Mouse (Mus musculus) splenic B cell, adult 2 months (primary cell): Measurements from ENCODE around the gene Psmb11.

Experiments used
- DNase-seq: peaks from one replicate; pipeline ENCODE4 v3.0.0-alpha.2; 2011; ENCODE audit warnings: low read depth, low spot score
- H3K27me3 ChIP-seq: 2 replicates; pipeline ENCODE4 v1.6.1; 2012; ENCODE audit warnings: mild to moderate bottlenecking, low read length, moderate library complexity, mixed read lengths; ENCODE audit not compliant: control insufficient read depth, poor library complexity, insufficient read depth, severe bottlenecking
- H3K36me3 ChIP-seq: 2 replicates; pipeline ENCODE4 v1.6.1; 2012; ENCODE audit warnings: mild to moderate bottlenecking, low read length, moderate library complexity, mixed read lengths; ENCODE audit not compliant: control insufficient read depth, poor library complexity, insufficient read depth, severe bottlenecking

Gene Psmb11

GRCm38 (mm10) chr14:54621133-54621532 is at the start of gene Psmb11:
TSS of gene Psmb11 (plus strand) at chr14:54621433.
- H3K36me3 ChIP-seq: no peaks in the 10 kb centered on the region
- no peak for DNase-seq
- H3K27me3 ChIP-seq: no peaks in the 10 kb centered on the region

GRCm38 (mm10) chr14:54572122-54572521 is 49.1 kb upstream of the Psmb11 start:
- DNase-seq: no peak
- H3K27me3 ChIP-seq: peaks cover 2% of the 10 kb centered on the region; the same call in 1 of the 2 replicates
- no peaks in the 10 kb centered on the region for H3K36me3 ChIP-seq

GRCm38 (mm10) chr14:54572790-54573736 is 48.2 kb upstream of the Psmb11 start:
- no peak for DNase-seq
- H3K27me3 ChIP-seq: peaks cover 2% of the 10 kb centered on the region; the same call in 1 of the 2 replicates

GRCm38 (mm10) chr14:54574253-54574652 is 47.0 kb upstream of the Psmb11 start:
- Histone ChIP-seq H3K27me3 (peaks cover 2% of the 10 kb centered on the region; the same call in 1 of the 2 replicates), H3K36me3 (no peaks in the 10 kb centered on the region)
- DNase-seq: no peak

More at GRCm38 (mm10) chr14:54572790-54573736, 48.2 kb upstream of the Psmb11 start:
- H3K36me3 ChIP-seq: no peaks in the 10 kb centered on the region

GRCm38 (mm10) chr14:54575031-54575430 is 46.2 kb upstream of the Psmb11 start:
- DNase-seq: no peak
- Histone ChIP-seq H3K27me3 (peaks cover 2% of the 10 kb centered on the region; the same call in 1 of the 2 replicates), H3K36me3 (no peaks in the 10 kb centered on the region)

- peaks cover 2% of the 10 kb centered on the region; the same call in 1 of the 2 replicates for H3K27me3 ChIP-seq
- peak; percentile 6 for DNase-seq
- no peaks in the 10 kb centered on the region for H3K36me3 ChIP-seq
These were observed 45.6 kb upstream of the Psmb11 start for GRCm38 (mm10) chr14:54575631-54576030.

- Histone ChIP-seq H3K27me3 (peaks cover 2% of the 10 kb centered on the region; the same call in 1 of the 2 replicates), H3K36me3 (no peaks in the 10 kb centered on the region)
- peak; percentile 22 for DNase-seq
These were observed 44.8 kb upstream of the Psmb11 start for GRCm38 (mm10) chr14:54576241-54577088.

- Histone ChIP-seq H3K36me3 (no peaks in the 10 kb centered on the region), H3K27me3 (peaks cover 2% of the 10 kb centered on the region; the same call in 1 of the 2 replicates)
- DNase-seq: peak; percentile 36
These were observed 43.9 kb upstream of the Psmb11 start, which contains the start of gene Ajuba for GRCm38 (mm10) chr14:54577089-54577982. TSS of gene Ajuba (minus strand) at chr14:54577558.

GRCm38 (mm10) chr14:54578063-54578462 is 43.2 kb upstream of the Psmb11 start:
- DNase-seq: peak; percentile 74
- Histone ChIP-seq H3K27me3 (peaks cover 2% of the 10 kb centered on the region; the same call in 1 of the 2 replicates), H3K36me3 (no peaks in the 10 kb centered on the region)

- Histone ChIP-seq H3K36me3 (no peaks in the 10 kb centered on the region), H3K27me3 (peaks cover 2% of the 10 kb centered on the region; the same call in 1 of the 2 replicates)
- DNase-seq: no peak
These were observed 41.6 kb upstream of the Psmb11 start for GRCm38 (mm10) chr14:54579638-54580037.

GRCm38 (mm10) chr14:54582536-54582935 is 38.7 kb upstream of the Psmb11 start:
- H3K36me3 ChIP-seq: no peaks in the 10 kb centered on the region
- H3K27me3 ChIP-seq: no peaks in the 10 kb centered on the region
- no peak for DNase-seq

GRCm38 (mm10) chr14:54583681-54584338 is 37.4 kb upstream of the Psmb11 start:
- peak; percentile 71 for DNase-seq
- no peaks in the 10 kb centered on the region for H3K36me3 ChIP-seq
- no peaks in the 10 kb centered on the region for H3K27me3 ChIP-seq

GRCm38 (mm10) chr14:54591056-54591455 is 30.2 kb upstream of the Psmb11 start:
- no peak for DNase-seq
- Histone ChIP-seq H3K36me3 (no peaks in the 10 kb centered on the region), H3K27me3 (no peaks in the 10 kb centered on the region)
